Mouse (Mus musculus): ENCODE results near the gene Mcfd2.

The Mcfd2 gene

DNA sequence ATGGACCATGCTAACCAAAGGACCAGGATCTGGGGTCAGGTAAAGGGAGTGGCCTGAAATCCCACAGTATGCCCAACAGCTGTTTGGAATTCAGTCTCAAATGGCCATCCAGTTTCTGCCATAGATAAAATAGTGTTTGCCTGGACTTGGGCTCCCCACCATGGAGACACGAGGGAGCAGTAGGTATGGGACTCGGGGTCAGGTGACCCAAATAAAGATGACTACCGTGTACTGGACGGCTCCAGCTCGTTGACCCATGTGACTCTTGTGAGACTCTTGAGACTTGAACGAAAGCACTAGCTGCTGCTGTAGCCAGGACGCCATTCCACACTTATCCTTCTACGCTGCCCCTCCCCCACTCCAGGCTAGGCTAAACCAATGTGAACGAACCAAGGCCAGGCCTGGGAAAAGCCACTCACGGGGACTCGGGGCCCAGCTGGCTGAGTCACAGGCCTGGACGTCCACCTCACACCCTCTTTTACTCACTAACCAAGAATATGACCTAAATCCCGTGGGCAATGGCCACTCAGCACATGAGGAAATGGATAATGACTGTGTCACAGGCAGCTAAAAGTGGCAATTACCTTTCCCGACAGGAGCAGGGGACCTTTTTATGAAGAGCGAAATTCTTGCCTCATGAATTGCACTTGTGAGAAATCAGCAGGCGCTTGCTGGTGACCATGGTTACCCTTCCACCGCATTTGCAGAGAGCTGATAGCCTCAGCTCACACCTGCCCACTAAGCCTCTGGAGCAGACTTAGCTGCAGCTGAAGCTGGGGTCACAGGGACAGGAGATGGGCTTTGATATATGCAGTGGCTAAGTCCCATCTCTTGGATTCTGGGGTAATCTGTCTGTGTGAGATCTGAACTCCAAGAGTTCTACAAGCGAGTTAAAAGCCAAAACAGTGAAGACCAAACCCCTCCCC, 28.7 kb downstream of the Mcfd2 start:
- DNase-seq (ENCODE audit: low read depth), result peak; percentile 75

DNA sequence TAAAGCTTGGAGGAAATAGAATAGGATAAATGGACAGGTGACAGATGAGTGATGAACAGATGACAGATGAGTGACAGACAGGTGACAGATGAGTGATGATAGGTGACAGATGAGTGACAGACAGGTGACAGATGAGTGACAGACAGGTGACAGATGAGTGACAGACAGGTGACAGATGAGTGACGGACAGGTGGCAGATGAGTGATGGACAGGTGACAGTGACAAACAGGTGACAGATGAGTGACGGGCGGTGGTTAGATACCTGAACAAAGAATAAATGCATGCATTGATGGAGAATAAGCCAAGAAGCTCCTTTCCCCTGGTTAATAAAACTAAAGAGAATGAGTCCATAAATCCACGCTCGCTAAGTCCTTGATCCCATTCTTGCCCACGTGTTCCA, 30.7 kb downstream of the Mcfd2 start:
- DNase-seq (ENCODE audit: low read depth), result no peak

DNA sequence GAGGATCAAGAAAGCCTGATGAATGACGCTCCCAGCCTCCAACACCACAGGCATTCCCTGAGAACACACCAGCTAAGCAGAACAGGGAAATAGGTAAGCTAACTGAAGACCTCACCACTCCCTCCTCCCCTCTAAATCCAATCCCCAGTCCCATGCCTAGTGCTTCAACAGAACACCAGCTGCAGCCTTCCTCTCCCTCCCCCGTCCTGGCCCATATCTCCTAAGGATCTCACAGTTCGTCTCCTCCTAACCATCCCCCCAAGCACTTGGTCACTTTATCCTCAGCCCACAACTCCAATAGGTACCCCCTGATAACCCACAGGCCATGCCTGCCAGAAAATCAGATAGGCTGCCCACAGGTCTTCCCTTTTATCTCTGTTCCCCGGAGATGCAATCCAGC, 37.9 kb downstream of the Mcfd2 start:
- DNase-seq (ENCODE audit: low read depth), result no peak

DNA sequence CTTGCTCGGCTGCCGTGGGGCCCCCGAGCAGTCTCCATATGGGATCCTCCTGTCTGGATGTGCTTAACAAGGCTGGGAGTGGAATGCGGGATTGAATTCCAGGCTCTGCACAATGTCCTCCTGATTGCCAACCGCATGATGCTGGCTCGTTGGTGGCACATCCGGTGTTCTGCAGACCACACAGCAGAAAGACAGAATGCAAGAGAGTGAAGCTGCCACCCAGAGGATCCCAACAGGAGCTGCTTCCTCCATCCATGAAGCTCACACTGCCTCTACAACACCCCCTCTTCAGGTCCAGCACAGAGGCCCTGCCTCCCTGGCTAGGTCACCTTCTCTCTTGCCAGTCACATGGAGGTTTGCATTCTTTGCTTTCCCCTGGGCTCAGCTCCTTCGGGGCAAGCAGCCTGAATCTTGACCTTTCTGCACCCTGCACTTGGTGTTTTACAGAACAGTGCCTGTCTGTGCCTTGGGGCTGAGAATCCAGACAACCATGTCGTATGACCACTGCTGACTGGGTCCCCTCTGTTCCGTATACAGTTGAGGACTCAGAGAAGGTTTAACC, 39.6 kb downstream of the Mcfd2 start:
- DNase-seq (ENCODE audit: low read depth), result peak; percentile 50

DNA sequence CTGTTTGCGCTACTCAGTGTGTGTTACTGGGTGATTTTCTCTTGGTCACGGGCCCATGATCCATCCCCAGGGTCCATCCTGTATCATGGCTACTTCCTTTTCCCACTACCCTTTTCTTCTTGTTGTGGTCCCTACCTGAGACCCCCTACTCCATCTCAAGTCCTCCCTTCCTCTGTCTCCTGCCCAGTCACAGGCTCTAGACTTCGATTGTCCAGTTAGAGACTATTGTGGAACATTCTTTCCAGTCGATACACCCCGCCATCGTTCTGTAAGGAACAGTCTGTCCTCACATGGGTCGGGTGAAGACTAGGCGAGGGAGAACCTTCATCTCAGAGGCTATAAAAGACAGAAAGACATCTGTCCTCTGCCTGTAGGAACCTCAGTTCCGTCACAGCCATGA, 40.4 kb downstream of the Mcfd2 start:
- DNase-seq (ENCODE audit: low read depth), result no peak

DNA sequence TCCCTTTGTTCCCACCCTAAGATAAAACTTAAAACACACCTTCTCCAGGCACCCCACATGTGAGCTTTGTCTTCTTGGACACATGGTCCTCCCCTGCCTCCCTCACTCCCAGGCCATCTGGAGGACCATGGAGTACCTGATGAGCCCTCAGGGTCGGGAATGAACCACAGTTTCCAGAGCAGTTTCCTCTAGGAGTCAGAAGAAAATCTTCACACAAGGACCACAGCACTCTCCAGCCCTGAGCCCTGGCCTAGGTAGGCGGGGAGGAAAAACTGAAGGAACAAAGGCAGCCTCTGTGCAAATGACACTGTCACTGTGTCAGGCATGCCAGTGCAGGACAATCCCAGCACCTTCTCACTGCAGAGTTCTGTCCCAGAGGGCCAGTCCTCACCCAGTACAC, 41.3 kb downstream of the Mcfd2 start:
- DNase-seq (ENCODE audit: low read depth), result no peak

DNA sequence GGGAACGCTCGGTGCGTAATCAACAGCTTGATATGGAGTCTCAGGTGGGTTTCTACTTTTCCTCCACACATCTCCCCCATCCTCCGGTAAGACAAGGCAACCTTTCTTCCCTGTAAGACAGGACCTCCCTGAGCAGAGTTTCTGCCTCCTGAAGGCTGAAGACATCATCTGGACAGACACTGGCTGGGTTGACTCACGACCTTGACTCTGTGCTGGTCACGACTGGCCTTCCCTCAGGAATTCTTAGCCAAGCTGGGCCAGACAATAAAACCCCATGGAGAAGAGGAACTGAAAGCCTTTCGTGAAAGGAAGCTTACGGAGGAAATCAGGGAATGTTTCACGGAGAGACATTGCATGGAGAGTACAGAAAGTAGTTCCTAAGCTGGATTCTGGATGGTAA, 46.3 kb downstream of the Mcfd2 start:
- no peak for DNase-seq (ENCODE audit: low read depth)

DNA sequence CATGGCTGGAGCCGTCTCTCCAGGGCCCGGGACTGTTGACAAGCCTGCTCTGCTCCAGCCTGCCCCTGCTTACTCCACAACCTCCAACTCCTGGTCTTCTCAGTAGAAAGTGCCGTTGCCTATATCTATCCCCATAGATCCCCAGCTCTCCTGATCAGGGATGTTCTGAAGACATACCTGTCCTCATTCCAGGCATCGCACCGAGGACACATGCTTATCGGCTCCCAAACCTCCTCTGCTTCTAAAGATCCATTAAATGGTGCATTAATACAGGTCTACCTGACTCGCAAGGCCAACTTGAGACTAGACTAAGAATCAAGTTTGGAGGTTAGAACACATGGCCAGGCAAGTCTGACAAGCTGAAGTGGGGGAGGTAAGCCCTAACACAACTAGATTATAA, 51.2 kb downstream of the Mcfd2 start:
- DNase-seq (ENCODE audit: low read depth), result no peak

DNA sequence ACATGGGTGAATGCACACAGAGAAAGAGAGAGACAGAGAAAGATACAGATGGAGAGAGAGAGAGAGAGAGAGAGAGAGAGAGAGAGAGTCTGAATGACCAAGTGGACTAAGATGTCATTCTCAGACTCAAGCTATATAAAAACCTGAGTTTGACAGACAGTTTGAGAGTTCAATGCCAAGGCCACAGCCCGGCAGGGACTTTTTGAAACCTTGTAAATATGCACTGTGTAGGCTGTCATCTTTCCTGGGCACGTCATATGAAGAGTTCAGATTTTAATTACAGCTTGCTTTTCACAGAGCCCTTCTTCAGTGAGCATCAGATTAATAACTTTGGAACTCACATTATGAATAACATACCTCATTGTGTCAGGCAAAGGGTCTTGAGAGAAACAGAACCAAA, 55.2 kb downstream of the Mcfd2 start:
- no peak for DNase-seq (ENCODE audit: low read depth)

DNA sequence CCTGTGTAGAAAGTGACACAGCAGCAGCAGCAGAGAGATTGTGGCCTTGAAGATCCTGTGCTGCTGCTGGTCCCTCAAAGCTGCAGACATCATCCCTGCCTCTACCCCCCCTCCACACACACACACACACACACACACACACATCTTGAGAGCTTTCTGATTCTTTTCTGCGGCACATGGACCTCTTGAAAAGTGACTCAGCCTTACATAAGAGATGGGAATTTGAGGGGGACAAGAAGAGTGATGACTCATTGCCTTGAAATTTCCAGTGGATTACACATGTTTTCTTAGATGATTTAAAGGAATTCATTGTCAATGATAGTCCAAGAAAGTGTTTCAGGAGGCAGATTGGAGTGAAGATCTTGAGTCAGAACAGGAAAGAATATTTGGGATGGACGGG, 58.9 kb downstream of the Mcfd2 start:
- peak; percentile 86 for DNase-seq (ENCODE audit: low read depth)
